Mouse (Mus musculus) cerebellum, adult (tissue): ENCODE results near the gene Lrrc20.
"Not testable (repeated sequence)": the region's sequence is repeated elsewhere in the genome, so short reads cannot be mapped to it uniquely, and the experiment has no call there.

Experiments used
- ATAC-seq: cut with Nextera tagmentation; 2 replicates; pipeline ENCODE4 v1.9.2; 2017; ENCODE audit warnings: mild to moderate bottlenecking, moderate library complexity, mixed read lengths; ENCODE audit not compliant: insufficient number of reproducible peaks, low FRiP score, low TSS enrichment

The Lrrc20 gene

GRCm38 (mm10) chr10:61559544-61559943, 83.9 kb downstream of the Lrrc20 start:
- no peak for ATAC-seq

- ATAC-seq: no peak
Observed at GRCm38 (mm10) chr10:61563550-61563949, 87.9 kb downstream of the Lrrc20 start.

GRCm38 (mm10) chr10:61564408-61564807, 88.8 kb downstream of the Lrrc20 start:
- no peak for ATAC-seq

GRCm38 (mm10) chr10:61570181-61570580, 94.6 kb downstream of the Lrrc20 start:
- no peak for ATAC-seq

- no peak for ATAC-seq
Observed at GRCm38 (mm10) chr10:61572126-61572525, 96.5 kb downstream of the Lrrc20 start.

GRCm38 (mm10) chr10:61576120-61576767, 100.6 kb downstream of the Lrrc20 start:
- no peak for ATAC-seq

GRCm38 (mm10) chr10:61587241-61587849, 111.7 kb downstream of the Lrrc20 start:
- ATAC-seq: no peak

- no peak for ATAC-seq
Observed at GRCm38 (mm10) chr10:61597991-61598390, 122.4 kb downstream of the Lrrc20 start.

- no peak for ATAC-seq
Observed at GRCm38 (mm10) chr10:61599556-61600114, 124.0 kb downstream of the Lrrc20 start.

GRCm38 (mm10) chr10:61602283-61603033, 126.9 kb downstream of the Lrrc20 start:
- no peak for ATAC-seq

GRCm38 (mm10) chr10:61604376-61605065, 128.9 kb downstream of the Lrrc20 start:
- ATAC-seq: no peak

GRCm38 (mm10) chr10:61605381-61605780, 129.8 kb downstream of the Lrrc20 start:
- not testable (repeated sequence) for ATAC-seq

- no peak for ATAC-seq
Observed at GRCm38 (mm10) chr10:61605851-61606250, 130.2 kb downstream of the Lrrc20 start.

GRCm38 (mm10) chr10:61608233-61608632, 132.6 kb downstream of the Lrrc20 start:
- ATAC-seq: no peak

GRCm38 (mm10) chr10:61610650-61611235, 135.1 kb downstream of the Lrrc20 start:
- no peak for ATAC-seq

GRCm38 (mm10) chr10:61614311-61614710, 138.7 kb downstream of the Lrrc20 start:
- ATAC-seq: no peak

GRCm38 (mm10) chr10:61618528-61618927, 142.9 kb downstream of the Lrrc20 start:
- ATAC-seq: no peak

GRCm38 (mm10) chr10:61621681-61622080, 146.1 kb downstream of the Lrrc20 start:
- no peak for ATAC-seq

GRCm38 (mm10) chr10:61623874-61624273, 148.3 kb downstream of the Lrrc20 start:
- not testable (repeated sequence) for ATAC-seq

GRCm38 (mm10) chr10:61624771-61625170, 149.2 kb downstream of the Lrrc20 start:
- no peak for ATAC-seq
